Mouse (Mus musculus): ENCODE measurements around the gene Defb5. TPM values are rescaled to one million over a fixed set of nuclear protein-coding genes. Genes with fewer than 3 reads are reported as not detected.
"Not testable (repeated sequence)": the region's sequence is repeated elsewhere in the genome, so short reads cannot be mapped to it uniquely, and the experiment has no call there.

Gene Defb5
- total RNA-seq, 1 experiment = not detected

DNA sequence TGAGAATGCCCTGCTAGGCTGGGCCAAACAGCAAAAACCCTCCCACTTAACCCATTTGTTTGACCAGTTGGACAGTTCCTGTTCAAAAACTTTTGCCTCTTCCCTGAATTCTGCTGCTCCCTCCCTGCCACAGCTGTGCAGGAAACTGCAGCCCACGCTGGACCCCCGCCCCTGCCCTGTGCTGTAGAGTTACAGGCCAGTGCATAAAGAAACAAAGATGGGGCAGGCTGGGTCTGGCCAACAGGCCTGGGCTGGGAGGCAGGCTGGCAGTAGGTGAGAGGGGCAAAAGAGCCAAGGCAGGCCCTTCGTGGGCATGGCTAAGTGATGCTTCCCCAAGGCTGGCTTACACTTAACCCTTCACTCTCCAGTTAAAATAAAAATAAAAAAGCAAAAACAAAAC lies 12.3 kb downstream of the Defb5 start:
- Histone ChIP-seq H3K36me3 (ENCODE audit: control insufficient read depth, insufficient read depth, low read length, poor library complexity, severe bottlenecking) (no peaks in the 10 kb centered on the region), H3K4me3 (ENCODE audit: insufficient read depth in 1 of 2, low read depth in 1 of 2, low read length in 2 of 2, poor library complexity in 1 of 2, severe bottlenecking in 1 of 2) (no peak overlapping the region), H3K9me3 (ENCODE audit: control insufficient read depth, insufficient read depth, low read depth, low read length) (no peaks in the 10 kb centered on the region), H3K4me1 (ENCODE audit: control insufficient read depth in 2 of 2, insufficient read depth in 2 of 2, low read length in 2 of 2, poor library complexity in 1 of 2) (no peaks in the 10 kb centered on the region), H3K27ac (ENCODE audit: insufficient read depth, low read depth, low read length, poor library complexity, severe bottlenecking) (no peak overlapping the region), H3K9ac (ENCODE audit: insufficient read depth, low read depth, low read length, poor library complexity, severe bottlenecking) (no peak overlapping the region)
- no peak for TF ChIP-seq ZC3H11A (IDR thresholded peaks at IDR 0.05; ENCODE audit: borderline replicate concordance, low read depth, low read length)
- no peak for TF ChIP-seq CHD2 (IDR thresholded peaks at IDR 0.05; ENCODE audit: low read depth, low read length)
- TF ChIP-seq HCFC1 (IDR thresholded peaks at IDR 0.05; ENCODE audit: borderline replicate concordance, insufficient read depth, low read length) = no peak
- no peak for TF ChIP-seq MAFK (IDR thresholded peaks at IDR 0.05; ENCODE audit: insufficient read depth, low read depth, low read length)
- no peak for TF ChIP-seq ZNF384 (IDR thresholded peaks at IDR 0.05; ENCODE audit: low read depth, low read length)
- no peak for DNase-seq (ENCODE audit: low read depth, low spot score)
- in situ Hi-C loops (cut with MboI; ENCODE audit: low sequenced_read_pairs in 2 of 2, unreplicated experiment in 2 of 2) = no loop called here

DNA sequence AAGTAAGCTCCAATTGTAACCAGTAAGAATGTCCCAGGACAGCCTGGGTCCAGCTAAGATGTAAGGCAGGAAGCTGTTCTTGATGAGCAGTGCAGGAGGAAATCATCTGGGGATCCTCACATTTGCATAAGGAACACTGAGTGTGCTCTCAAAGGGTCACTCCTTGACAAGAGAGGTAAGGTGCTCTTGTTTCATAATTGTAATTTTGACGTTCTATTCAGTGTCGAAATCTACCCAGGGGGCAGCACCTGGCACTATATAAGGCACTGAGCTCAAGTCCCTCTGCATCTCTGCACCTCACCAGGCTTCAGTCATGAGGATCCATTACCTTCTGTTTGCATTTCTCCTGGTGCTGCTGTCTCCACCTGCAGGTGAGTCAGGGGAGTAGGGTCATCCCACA lies 45.7 kb downstream of the Defb5 start, which contains the start of gene Defb3:
Defb3 (plus strand) TSS at position 301 of the 400 bp plus-strand sequence.
- H3K9ac ChIP-seq (ENCODE audit: insufficient read depth, low read depth, low read length, poor library complexity, severe bottlenecking); DNase-seq (ENCODE audit: low read depth, low spot score); H3K4me1 ChIP-seq (ENCODE audit: control insufficient read depth in 2 of 2, insufficient read depth in 2 of 2, low read length in 2 of 2, poor library complexity in 1 of 2); H3K9me3 ChIP-seq (ENCODE audit: control insufficient read depth, insufficient read depth, low read depth, low read length); H3K36me3 ChIP-seq (ENCODE audit: control insufficient read depth, insufficient read depth, low read length, poor library complexity, severe bottlenecking); in situ Hi-C loops (cut with MboI; ENCODE audit: low sequenced_read_pairs in 2 of 2, unreplicated experiment in 2 of 2); H3K4me3 ChIP-seq (ENCODE audit: insufficient read depth in 1 of 2, low read depth in 1 of 2, low read length in 2 of 2, poor library complexity in 1 of 2, severe bottlenecking in 1 of 2); H3K27ac ChIP-seq (ENCODE audit: insufficient read depth, low read depth, low read length, poor library complexity, severe bottlenecking): not testable (repeated sequence)

DNA sequence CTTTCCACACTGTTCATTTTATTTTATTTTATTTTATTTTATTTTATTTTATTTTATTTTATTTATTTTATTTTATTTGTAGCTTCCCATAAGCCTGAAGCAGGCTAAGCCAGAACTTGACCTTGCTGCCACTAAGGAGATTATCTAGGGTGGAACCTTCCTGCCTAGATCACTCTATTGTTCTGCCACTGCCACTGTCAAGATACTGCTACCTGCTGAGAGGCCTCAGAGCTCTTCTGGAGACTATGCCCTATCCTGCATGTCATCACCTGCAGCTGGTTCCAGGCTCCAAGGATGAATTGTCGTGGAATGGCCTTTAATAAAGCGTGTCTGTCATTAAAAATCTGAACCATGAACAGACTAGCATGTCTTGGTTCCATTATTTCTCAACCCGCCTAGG lies 51.0 kb downstream of the Defb5 start:
- H3K27ac ChIP-seq (ENCODE audit: insufficient read depth, low read depth, low read length, poor library complexity, severe bottlenecking); H3K4me3 ChIP-seq (ENCODE audit: insufficient read depth in 1 of 2, low read depth in 1 of 2, low read length in 2 of 2, poor library complexity in 1 of 2, severe bottlenecking in 1 of 2); H3K4me1 ChIP-seq (ENCODE audit: control insufficient read depth in 2 of 2, insufficient read depth in 2 of 2, low read length in 2 of 2, poor library complexity in 1 of 2); in situ Hi-C loops (cut with MboI; ENCODE audit: low sequenced_read_pairs in 2 of 2, unreplicated experiment in 2 of 2); H3K36me3 ChIP-seq (ENCODE audit: control insufficient read depth, insufficient read depth, low read length, poor library complexity, severe bottlenecking); H3K9me3 ChIP-seq (ENCODE audit: control insufficient read depth, insufficient read depth, low read depth, low read length); H3K9ac ChIP-seq (ENCODE audit: insufficient read depth, low read depth, low read length, poor library complexity, severe bottlenecking): not testable (repeated sequence)
- DNase-seq (ENCODE audit: low read depth, low spot score) = peak; percentile 9

Other genes starting within 250 kb of the Defb5 start
- gene Defb38, start 221.0 kb upstream of the Defb5 start, total RNA-seq (2012; rRNA removed) = not detected in 2 replicates
- gene Defb39, start 182.8 kb upstream of the Defb5 start, total RNA-seq (2012; rRNA removed) = not detected in 2 replicates
- not detected in 2 replicates for gene Defb12, start 132.7 kb upstream of the Defb5 start, total RNA-seq (2012; rRNA removed)
- not detected in 2 replicates for gene Defb34, start 123.8 kb upstream of the Defb5 start, total RNA-seq (2012; rRNA removed)
- gene Gm45826, start 106.8 kb upstream of the Defb5 start, total RNA-seq (2012; rRNA removed) = not detected in 2 replicates
- not detected in 2 replicates for gene Defb14, start 53.2 kb upstream of the Defb5 start, total RNA-seq (2012; rRNA removed)
- not detected in 2 replicates for gene Defb4, start 48.9 kb upstream of the Defb5 start, total RNA-seq (2012; rRNA removed)
- not detected in 2 replicates for gene Defb6, start 22.1 kb upstream of the Defb5 start, total RNA-seq (2012; rRNA removed)
- gene Defb46, start 7.7 kb upstream of the Defb5 start, total RNA-seq (2012; rRNA removed) = not detected in 2 replicates
- not detected in 2 replicates for gene Defb3, start 45.8 kb downstream of the Defb5 start, total RNA-seq (2012; rRNA removed)
- gene Defb8, start 200.0 kb downstream of the Defb5 start, total RNA-seq (2012; rRNA removed) = not detected in 2 replicates
- not detected in 2 replicates for gene Defb7, start 247.5 kb downstream of the Defb5 start, total RNA-seq (2012; rRNA removed)

Data from ES-E14 (cell line).